Mouse (Mus musculus) cortical plate, adult 2 months (tissue): ENCODE measurements around the gene Nhlrc4.

Experiments
- CTCF ChIP-seq: fragments of 200-500 bp; IDR thresholded peaks from 2 replicates; pipeline ENCODE4 v1.5.1; 2011; ENCODE audit warnings: mild to moderate bottlenecking, control low read depth, low read length; ENCODE audit not compliant: insufficient read depth; ENCODE audit errors: extremely low read depth
- POLR2A ChIP-seq: fragments of 200-500 bp; IDR thresholded peaks from 2 replicates; pipeline ENCODE4 v1.6.1; 2011; ENCODE audit warnings: mild to moderate bottlenecking, low read length, control low read depth; ENCODE audit not compliant: insufficient read depth; ENCODE audit errors: extremely low read depth

- TF ChIP-seq CTCF, result no peak
- TF ChIP-seq POLR2A, result no peak
Measured at GRCm38 (mm10) chr17:25944366-25945163, at the start of gene Nhlrc4, which contains the start of gene Pigq.
